Mouse (Mus musculus) lung, adult 2 months (tissue): ENCODE results near the gene Olfr243.
"Not testable (repeated sequence)": the region's sequence is repeated elsewhere in the genome, so short reads cannot be mapped to it uniquely, and the experiment has no call there.

Source experiments
- CTCF ChIP-seq: fragments of 200-500 bp; IDR thresholded peaks from 2 replicates; pipeline ENCODE4 v1.5.1; 2011; ENCODE audit warnings: mild to moderate bottlenecking, low read length, control low read depth; ENCODE audit not compliant: insufficient read depth
- POLR2A ChIP-seq: fragments of 200-500 bp; IDR thresholded peaks from 2 replicates; pipeline ENCODE4 v1.6.1; 2011; ENCODE audit warnings: low read depth, mild to moderate bottlenecking, control low read depth, low read length, borderline replicate concordance; ENCODE audit errors: extremely low read depth

DNA sequence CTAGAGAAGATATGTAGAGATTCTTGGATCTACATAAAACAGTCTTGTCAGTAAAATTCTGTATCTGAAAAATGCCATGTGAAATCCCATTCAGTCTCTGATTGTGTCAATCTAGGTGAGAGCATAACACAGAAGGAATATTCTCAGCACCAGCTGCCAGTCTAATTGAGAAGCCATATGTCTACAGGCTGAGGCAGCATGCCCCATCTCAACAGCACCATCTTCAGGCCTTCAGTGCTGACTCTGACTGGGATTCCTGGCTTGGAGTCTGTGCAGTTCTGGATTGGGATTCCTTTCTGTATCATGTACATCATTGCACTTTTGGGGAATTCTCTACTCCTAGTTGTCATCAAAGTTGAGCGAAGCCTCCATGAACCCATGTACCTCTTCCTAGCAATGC lies 1.9 kb downstream of the Olfr243 start:
- TF ChIP-seq CTCF, POLR2A: not testable (repeated sequence)
